Mouse (Mus musculus): ENCODE measurements around the gene Gdpd5. TPM values are rescaled to one million over a fixed set of nuclear protein-coding genes. Genes with fewer than 3 reads are reported as not detected.

Gene Gdpd5
- polyA plus RNA-seq, 1 experiment from 2014 or later: 15.4 TPM

GRCm38 (mm10) chr7:99383246-99383645 lies 2.0 kb downstream of the Gdpd5 start:
- H3K36me3 ChIP-seq (ENCODE audit: control insufficient read depth, insufficient read depth, low read length): no peaks in the 10 kb centered on the region
- peak overlapping the region; percentile 78; the same call in 1 of the 2 replicates for H3K9ac ChIP-seq (ENCODE audit: low read depth, low read length)
- H3K4me2 ChIP-seq (replicated peaks; ENCODE audit: low read depth, low read length): peak overlapping the region; percentile 94
- H3K4me3 ChIP-seq (ENCODE audit: low read length): peak overlapping the region; percentile 58; the same call in 1 of the 2 replicates
- ATAC-seq (ENCODE audit: low FRiP score, low TSS enrichment): no peak
- no peaks in the 10 kb centered on the region for H3K27me3 ChIP-seq (ENCODE audit: control insufficient read depth, insufficient read depth, low read length)
- no peaks in the 10 kb centered on the region for H3K9me3 ChIP-seq (ENCODE audit: control insufficient read depth, low read length)
- 73% methylated on average over 5 of the region's 5 CpGs for WGBS
- peaks cover 27% of the 10 kb centered on the region for H3K4me1 ChIP-seq (ENCODE audit: control insufficient read depth, insufficient read depth, low read length)
- H3K27ac ChIP-seq (ENCODE audit: low read depth, low read length): peak overlapping the region; percentile 59; the same call in 1 of the 2 replicates

DNA sequence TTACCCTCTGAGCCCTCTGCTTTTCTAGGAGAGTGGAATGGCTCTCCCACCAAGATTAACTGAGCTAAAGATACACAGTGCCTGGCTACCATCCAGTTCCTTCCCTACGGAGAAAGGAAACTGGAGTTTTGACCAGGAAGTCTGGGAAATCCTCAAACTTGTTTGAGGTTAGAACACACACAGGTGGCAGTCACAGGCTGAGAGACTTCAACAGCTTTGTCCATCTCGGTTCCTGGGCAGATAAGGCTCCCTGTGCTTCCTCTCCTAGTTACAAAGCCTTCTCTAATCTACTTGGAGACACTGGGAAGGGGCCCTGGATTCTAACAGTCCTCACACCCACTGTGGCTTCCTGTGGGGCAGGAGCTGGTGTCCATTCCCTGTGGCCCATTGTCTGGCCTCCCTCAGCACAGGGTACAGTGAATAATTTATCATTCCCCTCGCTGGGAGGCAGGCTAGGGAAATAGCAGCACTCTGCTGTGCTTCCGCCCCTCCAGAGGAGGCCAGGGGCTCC lies 2.9 kb downstream of the Gdpd5 start:
- peak overlapping the region; percentile 94 for H3K4me2 ChIP-seq (replicated peaks; ENCODE audit: low read depth, low read length)
- no peaks in the 10 kb centered on the region for H3K36me3 ChIP-seq (ENCODE audit: control insufficient read depth, insufficient read depth, low read length)
- ATAC-seq (ENCODE audit: low FRiP score, low TSS enrichment): no peak
- H3K9me3 ChIP-seq (ENCODE audit: control insufficient read depth, low read length): no peaks in the 10 kb centered on the region
- H3K4me3 ChIP-seq (ENCODE audit: low read length): no peak overlapping the region
- no peaks in the 10 kb centered on the region for H3K27me3 ChIP-seq (ENCODE audit: control insufficient read depth, insufficient read depth, low read length)
- H3K4me1 ChIP-seq (ENCODE audit: control insufficient read depth, insufficient read depth, low read length): peaks cover 25% of the 10 kb centered on the region
- H3K9ac ChIP-seq (ENCODE audit: low read depth, low read length): peak overlapping the region; percentile 24; the same call in 1 of the 2 replicates
- 25% methylated on average over 4 of the region's 4 CpGs for WGBS
- H3K27ac ChIP-seq (ENCODE audit: low read depth, low read length): peak overlapping the region; percentile 59; the same call in 1 of the 2 replicates

GRCm38 (mm10) chr7:99386030-99386429 lies 4.8 kb downstream of the Gdpd5 start:
- Histone ChIP-seq H3K4me1 (ENCODE audit: control insufficient read depth, insufficient read depth, low read length) (peaks cover 23% of the 10 kb centered on the region), H3K4me2 (replicated peaks; ENCODE audit: low read depth, low read length) (no peak overlapping the region), H3K9ac (ENCODE audit: low read depth, low read length) (no peak overlapping the region), H3K36me3 (ENCODE audit: control insufficient read depth, insufficient read depth, low read length) (0 out of 2 replicates have a peak, but pooled peaks cover 2% of the 10 kb centered on the region), H3K9me3 (ENCODE audit: control insufficient read depth, low read length) (no peaks in the 10 kb centered on the region), H3K4me3 (ENCODE audit: low read length) (no peak overlapping the region), H3K27ac (ENCODE audit: low read depth, low read length) (no peak overlapping the region), H3K27me3 (ENCODE audit: control insufficient read depth, insufficient read depth, low read length) (no peaks in the 10 kb centered on the region)
- 43% methylated on average over 5 of the region's 5 CpGs for WGBS
- ATAC-seq (ENCODE audit: low FRiP score, low TSS enrichment): no peak

- Histone ChIP-seq H3K27me3 (ENCODE audit: control insufficient read depth, insufficient read depth, low read length) (no peaks in the 10 kb centered on the region), H3K4me1 (ENCODE audit: control insufficient read depth, insufficient read depth, low read length) (peaks cover 23% of the 10 kb centered on the region), H3K4me2 (replicated peaks; ENCODE audit: low read depth, low read length) (no peak overlapping the region), H3K4me3 (ENCODE audit: low read length) (no peak overlapping the region), H3K27ac (ENCODE audit: low read depth, low read length) (no peak overlapping the region), H3K36me3 (ENCODE audit: control insufficient read depth, insufficient read depth, low read length) (0 out of 2 replicates have a peak, but pooled peaks cover 2% of the 10 kb centered on the region), H3K9me3 (ENCODE audit: control insufficient read depth, low read length) (no peaks in the 10 kb centered on the region), H3K9ac (ENCODE audit: low read depth, low read length) (no peak overlapping the region)
- no peak for ATAC-seq (ENCODE audit: low FRiP score, low TSS enrichment)
- WGBS: 91% methylated on average over 4 of the region's 4 CpGs
Measured at GRCm38 (mm10) chr7:99386811-99387210, 5.6 kb downstream of the Gdpd5 start.

GRCm38 (mm10) chr7:99387356-99387755 lies 6.1 kb downstream of the Gdpd5 start:
- H3K9me3 ChIP-seq (ENCODE audit: control insufficient read depth, low read length): no peaks in the 10 kb centered on the region
- no peak overlapping the region for H3K27ac ChIP-seq (ENCODE audit: low read depth, low read length)
- peaks cover 22% of the 10 kb centered on the region for H3K4me1 ChIP-seq (ENCODE audit: control insufficient read depth, insufficient read depth, low read length)
- 0 out of 2 replicates have a peak, but pooled peaks cover 2% of the 10 kb centered on the region for H3K36me3 ChIP-seq (ENCODE audit: control insufficient read depth, insufficient read depth, low read length)
- no peak overlapping the region for H3K4me2 ChIP-seq (replicated peaks; ENCODE audit: low read depth, low read length)
- H3K4me3 ChIP-seq (ENCODE audit: low read length): no peak overlapping the region
- no peak overlapping the region for H3K9ac ChIP-seq (ENCODE audit: low read depth, low read length)
- H3K27me3 ChIP-seq (ENCODE audit: control insufficient read depth, insufficient read depth, low read length): no peaks in the 10 kb centered on the region
- 88% methylated on average over 5 of the region's 5 CpGs for WGBS
- ATAC-seq (ENCODE audit: low FRiP score, low TSS enrichment): no peak

DNA sequence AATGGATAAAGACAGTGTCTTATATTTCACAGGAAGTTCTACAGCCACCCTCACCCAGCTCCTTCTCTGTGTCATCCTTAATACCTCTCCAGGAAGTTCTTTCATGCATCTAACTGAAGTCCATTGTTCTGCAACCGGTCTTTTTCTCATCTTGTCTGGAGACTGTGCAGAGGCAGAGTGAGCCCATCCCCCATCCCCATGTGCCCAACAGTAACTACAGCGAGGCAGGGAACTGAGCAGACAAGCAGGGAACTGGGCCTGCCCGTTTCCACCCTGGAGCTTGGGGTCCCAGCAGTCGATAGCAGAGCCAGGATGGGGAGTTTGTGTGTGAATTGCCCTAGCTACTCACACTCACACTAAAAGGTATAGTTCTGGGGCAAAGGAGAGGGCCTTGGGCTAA lies 9.3 kb downstream of the Gdpd5 start:
- H3K9ac ChIP-seq (ENCODE audit: low read depth, low read length): no peak overlapping the region
- no peak for ATAC-seq (ENCODE audit: low FRiP score, low TSS enrichment)
- no peak overlapping the region for H3K4me2 ChIP-seq (replicated peaks; ENCODE audit: low read depth, low read length)
- no peak overlapping the region for H3K27ac ChIP-seq (ENCODE audit: low read depth, low read length)
- no peak overlapping the region for H3K4me3 ChIP-seq (ENCODE audit: low read length)
- WGBS: 52% methylated on average over 4 of the region's 4 CpGs
- H3K27me3 ChIP-seq (ENCODE audit: control insufficient read depth, insufficient read depth, low read length): no peaks in the 10 kb centered on the region
- H3K9me3 ChIP-seq (ENCODE audit: control insufficient read depth, low read length): no peaks in the 10 kb centered on the region
- H3K36me3 ChIP-seq (ENCODE audit: control insufficient read depth, insufficient read depth, low read length): 0 out of 2 replicates have a peak, but pooled peaks cover 2% of the 10 kb centered on the region
- peaks cover 8% of the 10 kb centered on the region; the same call in 1 of the 2 replicates for H3K4me1 ChIP-seq (ENCODE audit: control insufficient read depth, insufficient read depth, low read length)

GRCm38 (mm10) chr7:99392696-99393095 lies 11.5 kb downstream of the Gdpd5 start:
- Histone ChIP-seq H3K9ac (ENCODE audit: low read depth, low read length) (no peak overlapping the region), H3K4me2 (replicated peaks; ENCODE audit: low read depth, low read length) (no peak overlapping the region), H3K4me1 (ENCODE audit: control insufficient read depth, insufficient read depth, low read length) (peaks cover 14% of the 10 kb centered on the region; the same call in 1 of the 2 replicates), H3K9me3 (ENCODE audit: control insufficient read depth, low read length) (no peaks in the 10 kb centered on the region), H3K27ac (ENCODE audit: low read depth, low read length) (no peak overlapping the region), H3K4me3 (ENCODE audit: low read length) (no peak overlapping the region), H3K36me3 (ENCODE audit: control insufficient read depth, insufficient read depth, low read length) (0 out of 2 replicates have a peak, but pooled peaks cover 2% of the 10 kb centered on the region), H3K27me3 (ENCODE audit: control insufficient read depth, insufficient read depth, low read length) (no peaks in the 10 kb centered on the region)
- no peak for ATAC-seq (ENCODE audit: low FRiP score, low TSS enrichment)
- WGBS: 70% methylated on average over 2 of the region's 2 CpGs

DNA sequence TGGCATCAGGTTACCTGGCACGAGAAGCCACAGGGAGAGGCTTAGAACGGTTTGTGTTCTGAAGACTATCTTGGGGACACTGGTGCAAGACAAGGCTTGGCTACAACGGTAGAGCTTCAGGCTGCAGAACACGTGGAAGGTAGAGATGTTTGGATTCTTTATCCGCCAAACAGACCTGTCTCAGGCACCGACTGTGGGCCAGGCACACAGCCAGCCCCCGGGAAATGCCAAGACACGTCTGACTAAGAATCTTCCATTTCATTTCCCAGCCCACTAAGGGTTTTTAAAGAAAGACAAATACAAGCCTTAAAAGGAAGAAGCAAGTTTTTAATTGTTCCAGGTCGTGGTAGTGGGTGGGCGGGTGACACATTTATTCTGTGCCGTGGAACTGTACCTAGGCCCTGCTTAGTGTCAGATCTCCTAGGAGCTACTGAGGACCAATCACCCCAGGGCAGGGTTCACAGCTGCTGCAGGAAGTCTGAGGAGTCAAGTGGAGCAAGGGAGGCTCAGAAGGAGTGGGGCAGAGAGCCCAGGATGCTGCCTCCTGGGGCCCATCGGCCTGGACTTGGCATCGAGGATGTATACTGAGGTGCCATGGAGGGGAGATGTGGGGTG lies 12.6 kb downstream of the Gdpd5 start:
- H3K9ac ChIP-seq (ENCODE audit: low read depth, low read length): no peak overlapping the region
- 0 out of 2 replicates have a peak, but pooled peaks cover 2% of the 10 kb centered on the region for H3K36me3 ChIP-seq (ENCODE audit: control insufficient read depth, insufficient read depth, low read length)
- H3K27ac ChIP-seq (ENCODE audit: low read depth, low read length): no peak overlapping the region
- no peak for ATAC-seq (ENCODE audit: low FRiP score, low TSS enrichment)
- H3K4me2 ChIP-seq (replicated peaks; ENCODE audit: low read depth, low read length): no peak overlapping the region
- no peaks in the 10 kb centered on the region for H3K27me3 ChIP-seq (ENCODE audit: control insufficient read depth, insufficient read depth, low read length)
- H3K4me1 ChIP-seq (ENCODE audit: control insufficient read depth, insufficient read depth, low read length): peaks cover 11% of the 10 kb centered on the region; the same call in 1 of the 2 replicates
- H3K4me3 ChIP-seq (ENCODE audit: low read length): no peak overlapping the region
- 78% methylated on average over 13 of the region's 13 CpGs for WGBS
- no peaks in the 10 kb centered on the region for H3K9me3 ChIP-seq (ENCODE audit: control insufficient read depth, low read length)

- ATAC-seq (ENCODE audit: low FRiP score, low TSS enrichment): peak; percentile 34; the same call in 1 of the 2 replicates
- 62% methylated on average over 4 of the region's 4 CpGs for WGBS
Measured at GRCm38 (mm10) chr7:99395385-99395784, 14.2 kb downstream of the Gdpd5 start.

More at GRCm38 (mm10) chr7:99395385-99395784, 14.2 kb downstream of the Gdpd5 start:
- H3K4me2 ChIP-seq (replicated peaks; ENCODE audit: low read depth, low read length): no peak overlapping the region
- peaks cover 10% of the 10 kb centered on the region; the same call in 1 of the 2 replicates for H3K4me1 ChIP-seq (ENCODE audit: control insufficient read depth, insufficient read depth, low read length)
- H3K9ac ChIP-seq (ENCODE audit: low read depth, low read length): no peak overlapping the region
- no peak overlapping the region for H3K4me3 ChIP-seq (ENCODE audit: low read length)
- H3K36me3 ChIP-seq (ENCODE audit: control insufficient read depth, insufficient read depth, low read length): 0 out of 2 replicates have a peak, but pooled peaks cover 2% of the 10 kb centered on the region
- no peak overlapping the region for H3K27ac ChIP-seq (ENCODE audit: low read depth, low read length)
- no peaks in the 10 kb centered on the region for H3K9me3 ChIP-seq (ENCODE audit: control insufficient read depth, low read length)
- H3K27me3 ChIP-seq (ENCODE audit: control insufficient read depth, insufficient read depth, low read length): no peaks in the 10 kb centered on the region
